Mouse (Mus musculus): ENCODE measurements around the gene Map4k4. TPM values are rescaled to one million over a fixed set of nuclear protein-coding genes. Genes with fewer than 3 reads are reported as not detected.

Gene Map4k4
- total RNA-seq, 2 experiments from 2014 or later, result 155 to 174 TPM

- intact Hi-C loops (cut with DNase I), result no loop called here
- no peak for DNase-seq (ENCODE audit: low spot score)
Observed at GRCm38 (mm10) chr1:40057351-40057750, 156.6 kb downstream of the Map4k4 start.

DNA sequence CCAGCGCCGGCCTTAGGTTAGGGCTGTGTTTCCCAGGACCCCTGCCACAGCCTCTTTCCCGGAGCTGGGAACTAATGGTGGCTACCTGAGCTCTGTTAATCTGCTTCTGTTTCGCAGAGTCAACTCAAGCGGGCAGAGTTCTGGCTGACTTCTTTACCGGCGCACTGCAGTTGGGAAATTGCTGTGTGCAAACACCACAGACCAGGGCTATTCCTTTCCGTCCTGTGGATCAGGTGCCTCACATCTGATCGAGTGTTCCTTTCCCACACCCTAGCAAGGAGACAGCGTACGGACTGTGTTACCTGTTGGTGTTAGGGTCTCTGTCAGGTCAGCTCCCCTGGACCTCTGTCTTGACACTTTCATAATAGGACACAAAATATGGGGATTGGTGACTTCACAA is 157.3 kb downstream of the Map4k4 start:
- no peak for DNase-seq (ENCODE audit: low spot score)
- intact Hi-C loops (cut with DNase I), result no loop called here

DNA sequence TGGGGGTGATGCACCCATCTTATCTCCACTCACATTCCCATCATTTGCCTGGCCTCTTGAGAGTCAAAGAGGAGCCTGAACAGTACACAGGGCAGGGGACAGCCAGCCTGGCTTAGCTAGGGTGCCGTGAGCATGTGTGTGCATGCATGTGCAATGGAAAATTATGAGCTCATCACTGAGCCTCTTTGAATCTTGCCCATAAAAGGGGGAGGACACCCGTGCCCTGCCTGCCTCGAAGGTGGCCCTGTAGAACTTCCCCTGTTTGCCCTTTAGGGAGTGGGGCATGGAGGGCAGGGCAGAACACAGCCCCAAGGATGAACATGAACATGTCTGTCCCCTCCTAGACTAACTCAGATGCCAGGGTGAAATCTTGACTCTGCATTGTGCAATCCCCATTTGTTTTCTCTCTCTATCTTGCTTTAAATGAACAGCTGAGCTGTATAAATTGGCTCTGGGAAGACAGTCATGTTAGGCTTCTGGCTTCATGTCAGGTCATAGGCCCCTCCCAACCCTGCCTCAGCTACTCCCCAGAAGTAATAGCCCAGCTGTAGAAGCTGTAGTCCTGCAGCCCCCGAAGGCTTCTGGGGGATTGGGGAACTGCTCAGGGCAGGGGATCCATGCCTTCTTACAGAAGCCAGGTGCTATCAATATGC is 158.5 kb downstream of the Map4k4 start:
- intact Hi-C loops (cut with DNase I), result no loop called here
- peak; percentile 28 for DNase-seq (ENCODE audit: low spot score)

DNA sequence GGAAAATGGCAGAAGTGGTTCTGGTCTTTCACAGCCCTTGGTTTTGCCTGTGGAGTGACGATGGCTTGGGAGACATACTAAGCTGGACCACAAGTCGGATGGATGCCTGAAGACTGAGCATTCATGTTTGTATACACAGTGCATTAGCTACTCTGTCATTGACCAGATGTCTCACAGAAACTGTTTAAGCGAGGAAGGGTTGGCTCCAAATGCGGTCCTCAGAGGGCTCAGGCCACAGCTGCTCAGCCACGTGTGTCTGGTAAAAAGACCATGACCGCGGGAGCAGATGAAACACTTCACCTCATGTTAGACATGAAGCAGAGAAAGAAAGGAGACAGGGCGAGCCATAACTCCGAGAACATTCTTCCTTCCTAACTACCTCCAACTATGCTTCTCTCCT is 160.6 kb downstream of the Map4k4 start:
- intact Hi-C loops (cut with DNase I), result no loop called here
- DNase-seq (ENCODE audit: low spot score), result peak; percentile 10

DNA sequence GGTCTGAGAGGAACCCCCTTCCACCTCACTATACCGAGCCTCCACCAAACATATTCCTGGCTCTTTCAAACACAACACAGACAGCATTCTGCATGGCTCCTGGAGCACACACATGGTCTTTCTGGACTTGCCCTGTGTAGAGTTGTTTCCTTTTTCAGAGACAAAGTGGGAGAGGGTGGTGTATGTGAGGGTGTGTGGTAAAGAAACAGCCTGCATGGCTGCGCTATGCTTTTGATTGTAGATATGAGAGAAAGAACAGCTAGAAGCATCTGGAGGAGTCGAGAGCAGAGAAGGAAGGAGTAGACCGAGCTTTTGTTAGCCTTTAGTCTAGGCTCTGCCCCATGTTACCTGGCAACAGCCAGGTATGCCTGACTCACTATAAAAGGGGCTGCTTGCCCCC is 162.7 kb downstream of the Map4k4 start:
- intact Hi-C loops (cut with DNase I), result no loop called here
- no peak for DNase-seq (ENCODE audit: low spot score)

DNA sequence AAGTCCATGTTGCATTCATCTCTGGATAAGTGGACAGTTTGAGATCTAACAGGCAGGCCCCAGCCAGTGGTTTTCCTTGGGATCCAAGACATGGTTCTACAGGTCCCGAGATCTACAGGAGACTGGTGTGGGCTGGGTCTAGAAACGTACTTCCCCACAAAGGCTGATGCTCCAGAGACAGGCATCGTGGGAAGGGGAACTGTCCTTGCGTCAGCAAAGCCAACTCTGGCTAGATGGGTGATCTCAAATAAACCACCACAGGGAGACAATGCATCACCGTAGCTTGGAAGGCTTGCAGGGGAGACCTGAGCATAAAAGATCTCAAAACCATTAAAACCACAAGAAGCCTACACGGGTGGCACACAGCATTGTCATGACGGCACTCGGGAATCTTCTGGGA is 163.8 kb downstream of the Map4k4 start:
- no peak for DNase-seq (ENCODE audit: low spot score)
- intact Hi-C loops (cut with DNase I), result no loop called here

- intact Hi-C loops (cut with DNase I), result no loop called here
- DNase-seq (ENCODE audit: low spot score), result no peak
Observed at GRCm38 (mm10) chr1:40072558-40072957, 171.8 kb downstream of the Map4k4 start.

DNA sequence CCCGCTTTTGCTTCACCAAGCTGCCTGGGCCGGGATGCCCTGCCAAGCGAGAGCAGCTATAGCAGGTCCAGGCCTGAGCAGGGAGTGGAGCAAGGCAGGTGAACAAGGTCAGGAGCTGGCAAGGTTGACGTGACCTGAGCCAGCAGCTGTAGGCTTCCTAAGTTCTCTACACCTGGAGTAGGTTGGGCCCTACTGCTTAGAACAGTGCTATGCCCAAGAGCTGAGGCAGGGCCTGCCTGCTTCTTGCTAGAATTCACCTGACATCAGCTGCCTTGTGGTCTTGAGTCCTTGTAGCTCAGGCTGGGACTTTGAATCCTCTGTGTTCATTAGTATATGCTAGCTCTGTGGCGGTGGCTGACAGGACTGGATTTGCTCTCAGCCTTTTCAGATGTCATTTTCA is 173.1 kb downstream of the Map4k4 start, which contains the start of gene Il1r2:
Il1r2 (plus strand) TSS at position 301 of the 400 bp plus-strand sequence.
- intact Hi-C loops (cut with DNase I), result no loop called here
- DNase-seq (ENCODE audit: low spot score), result no peak

Other genes starting within 250 kb of the Map4k4 start
- gene Creg2, start 249.4 kb upstream of the Map4k4 start, total RNA-seq (2021), result not detected
- under 1 TPM; 0.34 to 0.36 TPM for gene Rfx8, start 179.9 kb upstream of the Map4k4 start, total RNA-seq (2021)
- 1 to 10 TPM; 5.8 to 9.4 TPM for gene Gm3646, start 95.6 kb upstream of the Map4k4 start, total RNA-seq (2021)
- gene Il1r2, start 173.2 kb downstream of the Map4k4 start, total RNA-seq (2021), result not detected